Mouse (Mus musculus) stomach, postnatal 0 days (tissue): ENCODE measurements around the gene Slc22a17. TPM values are rescaled to one million over a fixed set of nuclear protein-coding genes. Genes with fewer than 3 reads are reported as not detected.

Source experiments
- ATAC-seq: fragments of 200-750 bp; cut with Nextera tagmentation; 2 replicates; pipeline ENCODE4 v1.8.0; 2017; ENCODE audit not compliant: low FRiP score, low TSS enrichment
- DNase-seq: peaks from one replicate; pipeline ENCODE4 v3.0.0-alpha.2; 2016; ENCODE audit warnings: low spot score
- H3K27ac ChIP-seq: fragments of 300-500 bp; sonication (generic); replicated peaks from 2 replicates; pipeline ENCODE4 v1.5.1; 2014; ENCODE audit warnings: mild to moderate bottlenecking, control low read depth
- H3K27me3 ChIP-seq: fragments of 300-500 bp; sonication (generic); 2 replicates; pipeline ENCODE4 v1.6.1; 2014; ENCODE audit warnings: low read length; ENCODE audit not compliant: control insufficient read depth, insufficient read depth
- H3K36me3 ChIP-seq: fragments of 300-500 bp; sonication (generic); 2 replicates; pipeline ENCODE4 v1.6.1; 2014; ENCODE audit warnings: low read length, mixed read lengths; ENCODE audit not compliant: control insufficient read depth, insufficient read depth
- H3K4me1 ChIP-seq: fragments of 300-500 bp; sonication (generic); replicated peaks from 2 replicates; pipeline ENCODE4 v1.6.1; 2014; ENCODE audit warnings: antibody characterized with exemption; ENCODE audit not compliant: control insufficient read depth, insufficient read depth
- H3K4me2 ChIP-seq: fragments of 300-500 bp; sonication (generic); replicated peaks from 2 replicates; pipeline ENCODE4 v1.6.1; 2014; ENCODE audit warnings: low read depth, mild to moderate bottlenecking, control low read depth, moderate library complexity
- H3K4me3 ChIP-seq: fragments of 300-500 bp; sonication (generic); 2 replicates; pipeline ENCODE4 v1.5.1; 2014; ENCODE audit warnings: low read depth, low read length, control low read depth
- H3K9ac ChIP-seq: fragments of 300-500 bp; sonication (generic); 2 replicates; pipeline ENCODE4 v1.6.1; 2014; ENCODE audit warnings: mild to moderate bottlenecking, low read length, control low read depth, mixed read lengths
- H3K9me3 ChIP-seq: fragments of 300-500 bp; sonication (generic); 2 replicates; pipeline ENCODE4 v1.6.1; 2016; ENCODE audit warnings: low read length; ENCODE audit not compliant: control insufficient read depth
- CTCF ChIP-seq: IDR thresholded peaks from 2 replicates; pipeline ENCODE4 v1.5.1; 2016; ENCODE audit warnings: antibody characterized with exemption, low read depth, mild to moderate bottlenecking, moderate library complexity
- EP300 ChIP-seq: optimal IDR thresholded peaks from 2 replicates; pipeline ENCODE3; 2016; ENCODE audit warnings: antibody characterized with exemption
- WGBS: fragments of 180-500 bp; shearing (Covaris S2); extraction: QIAGEN DNeasy Blood & Tissue Kit; methylation state at CpG from one replicate; pipeline ENCODE4 v1.1.7; 2014; 5-methylcytosine and 5-hydroxymethylcytosine counted together
- polyA plus RNA-seq: library from polyadenylated mRNA; unstranded; fragments of >200 nt; fragmentation: Nextera tagmentation; extraction: Ambion mirVana; gene quantifications from 2 replicates; pipeline ENCODE4 v1.2.1, GENCODE M21; 2015

The Slc22a17 gene
- polyA plus RNA-seq, 1 experiment from 2014 or later = 15.4 TPM

DNA sequence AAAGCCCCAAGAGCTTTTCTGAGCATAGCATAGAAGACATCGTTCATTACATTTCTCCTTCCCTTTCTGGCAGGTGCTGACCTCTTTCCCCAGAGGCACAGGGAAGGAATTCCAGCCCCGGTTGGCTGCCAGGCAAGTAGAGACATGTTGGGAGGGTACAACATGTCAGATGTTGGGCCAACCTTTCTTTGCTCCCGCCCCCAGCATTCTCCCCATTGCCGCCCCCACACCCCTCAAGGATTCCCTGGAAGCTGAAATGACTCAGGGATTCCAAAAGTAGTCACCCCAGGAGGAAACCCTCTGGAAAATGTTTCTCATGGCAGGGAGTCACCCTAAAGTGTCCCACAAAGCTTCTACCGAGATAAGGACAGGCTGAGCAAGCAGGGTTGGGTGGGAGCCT, 16.9 kb upstream of the Slc22a17 start:
- TF ChIP-seq EP300 = no peak
- TF ChIP-seq CTCF = no peak
- no peak overlapping the region for H3K4me2 ChIP-seq
- 48% methylated on average over 5 of the region's 5 CpGs for whole genome bisulfite sequencing
- no peak overlapping the region for H3K9ac ChIP-seq
- no peaks in the 10 kb centered on the region for H3K9me3 ChIP-seq
- H3K4me3 ChIP-seq = no peak overlapping the region
- peak overlapping the region; percentile 53 for H3K27ac ChIP-seq
- ATAC-seq (no peak), DNase-seq (no peak)
- H3K27me3 ChIP-seq = no peaks in the 10 kb centered on the region
- H3K36me3 ChIP-seq = no peaks in the 10 kb centered on the region
- H3K4me1 ChIP-seq = peaks cover 4% of the 10 kb centered on the region

DNA sequence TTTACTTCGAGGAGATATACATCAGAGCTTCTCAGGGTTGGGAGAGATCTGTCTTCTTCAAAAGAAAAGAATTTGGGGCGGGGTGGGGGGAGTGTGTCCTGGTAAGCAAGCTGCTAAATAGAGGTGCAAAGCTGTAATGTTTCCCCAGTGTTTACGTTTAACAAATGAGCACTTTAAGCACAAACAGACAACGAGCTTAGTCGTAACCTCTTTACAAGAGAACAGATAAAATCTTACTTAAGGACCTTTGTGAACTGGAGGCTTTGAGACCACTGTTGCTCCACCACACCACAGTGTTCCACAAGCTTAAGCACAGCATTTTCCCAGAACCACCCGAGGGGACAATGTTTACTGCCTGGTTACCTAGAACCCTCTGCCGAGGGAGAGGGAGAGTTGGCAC, 14.4 kb upstream of the Slc22a17 start:
- Histone ChIP-seq H3K4me2 (peak overlapping the region; percentile 88), H3K4me1 (peaks cover 4% of the 10 kb centered on the region), H3K36me3 (no peaks in the 10 kb centered on the region), H3K27me3 (no peaks in the 10 kb centered on the region), H3K9me3 (no peaks in the 10 kb centered on the region), H3K27ac (peak overlapping the region; percentile 98), H3K4me3 (peak overlapping the region; percentile 56; the same call in 1 of the 2 replicates), H3K9ac (peak overlapping the region; percentile 88)
- TF ChIP-seq CTCF (no peak), EP300 (no peak)
- DNase-seq (no peak), ATAC-seq (no peak)
- WGBS = 18% methylated on average over 7 of the region's 7 CpGs

DNA sequence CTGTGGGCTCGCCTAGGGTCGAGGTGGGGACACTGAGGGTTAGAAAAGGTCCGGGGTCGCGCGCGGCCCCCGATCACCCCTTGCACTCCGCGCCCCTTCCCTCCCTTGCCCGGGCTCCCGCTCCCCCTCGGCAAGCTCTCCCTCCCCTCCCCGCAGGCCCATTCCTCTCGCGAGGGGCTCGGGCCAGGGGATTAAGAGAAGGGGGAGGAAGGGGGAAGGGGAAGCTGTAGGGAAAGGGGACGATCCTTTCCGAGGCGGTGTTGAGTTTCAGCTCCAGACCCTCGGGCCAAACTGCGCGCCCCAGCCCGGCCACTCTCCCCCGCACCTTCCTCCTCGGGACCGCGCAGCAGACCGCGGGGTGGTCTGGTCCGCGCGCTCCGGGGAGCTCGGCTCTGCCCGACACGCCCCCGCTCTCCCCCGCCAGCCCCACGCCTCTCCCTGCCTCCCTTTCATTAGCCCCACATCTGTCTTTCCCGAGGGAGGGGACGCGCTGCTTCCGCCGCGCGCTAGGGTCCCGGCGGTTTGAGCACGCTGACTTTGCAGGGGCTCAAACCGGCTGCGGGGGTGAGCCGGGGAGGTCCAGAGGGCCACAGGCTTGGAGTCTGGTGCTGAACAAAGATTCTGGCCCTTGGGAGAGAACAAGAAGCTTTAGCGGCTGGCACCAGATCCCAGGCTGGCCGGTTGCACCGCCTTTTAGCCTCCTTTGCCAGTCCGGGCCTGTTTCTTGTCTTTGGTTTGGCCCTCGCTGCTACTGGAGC, 13.6 kb upstream of the Slc22a17 start:
- H3K36me3 ChIP-seq = no peaks in the 10 kb centered on the region
- H3K9me3 ChIP-seq = no peaks in the 10 kb centered on the region
- no peak for TF ChIP-seq CTCF
- TF ChIP-seq EP300 = no peak
- DNase-seq (peak; percentile 71), ATAC-seq (peak; percentile 65)
- H3K4me2 ChIP-seq = peak overlapping the region; percentile 88
- H3K9ac ChIP-seq = peak overlapping the region; percentile 88
- 2% methylated on average over 49 of the region's 58 CpGs for WGBS
- no peaks in the 10 kb centered on the region for H3K27me3 ChIP-seq
- peaks cover 4% of the 10 kb centered on the region for H3K4me1 ChIP-seq
- peak overlapping the region; percentile 56 for H3K4me3 ChIP-seq
- H3K27ac ChIP-seq = peak overlapping the region; percentile 98

DNA sequence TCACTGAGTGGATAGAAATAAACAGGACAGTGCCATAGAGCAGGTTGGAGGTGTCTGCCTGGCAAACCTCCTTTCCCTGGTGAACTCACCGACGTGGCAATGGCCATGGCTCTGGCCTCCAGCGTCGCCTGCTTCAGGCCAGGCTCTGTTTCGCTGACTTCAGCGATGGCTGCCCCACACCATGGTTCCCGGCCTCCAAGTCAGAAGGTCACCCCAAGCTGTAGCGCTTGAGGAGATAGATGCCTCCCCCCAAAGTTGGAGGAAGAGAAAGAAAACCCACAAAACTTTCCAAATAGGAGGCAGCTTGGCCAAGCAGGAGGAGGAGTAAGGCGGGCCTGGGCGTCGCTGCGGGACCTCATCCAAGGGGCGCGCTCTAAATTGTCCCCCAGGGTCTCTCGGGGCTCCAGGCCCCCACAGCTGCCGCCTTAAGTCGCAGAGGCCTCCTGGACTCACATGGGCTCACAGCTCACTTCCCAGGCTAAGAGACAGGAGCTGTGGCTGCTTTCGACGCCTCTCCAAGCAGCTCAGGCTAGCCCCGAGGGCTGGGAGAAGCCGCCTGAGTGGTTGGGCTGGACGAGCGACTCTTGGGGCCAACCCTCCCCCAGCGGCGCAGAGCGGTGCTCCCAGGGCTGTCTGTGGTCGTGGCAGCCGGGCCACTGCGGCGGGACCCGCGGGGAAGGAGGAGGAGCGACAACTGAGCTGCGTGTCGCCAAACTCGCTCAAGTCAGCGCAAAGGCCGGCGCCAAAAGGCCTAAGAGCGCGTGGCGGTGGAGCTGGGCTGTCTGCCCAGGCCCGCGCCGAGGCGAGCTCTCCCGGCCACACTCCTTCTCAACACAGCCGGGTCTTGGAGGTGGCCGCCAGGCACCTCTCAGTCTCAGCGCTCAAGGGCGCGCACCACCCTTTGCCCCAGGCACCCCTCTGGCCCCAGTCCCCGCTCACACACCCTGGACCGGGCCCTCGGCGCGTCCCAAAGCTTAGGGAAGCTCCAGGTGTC, 12.7 kb upstream of the Slc22a17 start, which contains the start of gene Efs:
TSS of gene Efs (minus strand) at position 778 of the 994 bp plus-strand sequence.
- peak within 1 kb of the TSS; percentile 88 for H3K4me2 ChIP-seq
- WGBS = 2% methylated on average over 57 of the region's 57 CpGs
- H3K27ac ChIP-seq = peak within 1 kb of the TSS; percentile 98
- H3K9me3 ChIP-seq = no peaks in the 10 kb centered on the region
- ATAC-seq (peak; percentile 72), DNase-seq (peak; percentile 71)
- H3K9ac ChIP-seq = peak within 1 kb of the TSS; percentile 88
- H3K36me3 ChIP-seq = no peaks in the 10 kb centered on the region
- no peak for TF ChIP-seq CTCF
- TF ChIP-seq EP300 = no peak
- no peaks in the 10 kb centered on the region for H3K27me3 ChIP-seq
- H3K4me3 ChIP-seq = peak within 1 kb of the TSS; percentile 56
- peaks cover 4% of the 10 kb centered on the region for H3K4me1 ChIP-seq

DNA sequence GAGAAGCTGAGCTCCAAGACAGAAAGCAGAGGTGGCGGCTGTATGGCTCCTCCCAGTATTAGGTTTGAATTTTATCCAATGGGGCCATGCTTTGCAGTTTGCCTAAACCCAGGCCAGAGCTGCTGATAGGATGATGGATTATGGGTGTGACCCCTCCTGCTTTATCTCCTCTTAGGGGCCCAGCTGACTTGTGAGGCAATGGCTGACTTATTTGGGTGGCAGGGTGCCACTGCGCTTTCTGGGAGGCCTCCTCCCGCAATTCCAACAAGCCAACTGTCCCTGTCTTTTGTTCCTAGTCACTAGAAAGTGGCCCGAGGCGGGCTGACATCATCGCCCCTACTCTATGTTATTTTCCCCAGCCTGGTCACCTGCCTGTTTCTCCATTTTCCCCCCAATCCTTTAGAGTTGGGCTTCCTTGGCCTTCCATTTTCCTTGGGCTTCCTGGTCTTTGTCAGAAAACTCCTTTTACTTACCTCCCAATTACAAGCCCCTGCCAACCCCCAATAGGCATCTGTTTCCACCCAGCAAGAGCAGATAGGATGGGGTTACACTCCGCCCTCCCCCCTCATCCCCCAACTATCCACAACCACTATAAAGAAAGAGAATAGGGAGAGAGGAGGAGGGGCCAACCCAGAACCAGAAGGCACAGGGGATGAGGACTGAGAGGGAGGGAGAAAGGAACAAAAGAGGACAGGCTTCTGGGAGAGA, 11.9 kb upstream of the Slc22a17 start:
- TF ChIP-seq CTCF = no peak
- no peak for TF ChIP-seq EP300
- peak; percentile 49 for DNase-seq
- peak; percentile 60 for ATAC-seq
- H3K9me3 ChIP-seq = no peaks in the 10 kb centered on the region
- no peaks in the 10 kb centered on the region for H3K27me3 ChIP-seq
- peak overlapping the region; percentile 88 for H3K9ac ChIP-seq
- H3K4me2 ChIP-seq = peak overlapping the region; percentile 88
- no peaks in the 10 kb centered on the region for H3K36me3 ChIP-seq
- peak overlapping the region; percentile 98 for H3K27ac ChIP-seq
- peaks cover 4% of the 10 kb centered on the region for H3K4me1 ChIP-seq
- peak overlapping the region; percentile 56 for H3K4me3 ChIP-seq
- WGBS = 13% methylated on average over 7 of the region's 7 CpGs
